Mouse (Mus musculus): ENCODE measurements around the gene Cacna1s. TPM values are rescaled to one million over a fixed set of nuclear protein-coding genes. Genes with fewer than 3 reads are reported as not detected.

Gene Cacna1s
- polyA plus RNA-seq (2017; shearing (Covaris generic)), result 6.3 TPM

GRCm38 (mm10) chr1:136052547-136052946 lies at the start of gene Cacna1s:
Gene Cacna1s, plus strand, starts transcription at chr1:136052750.

GRCm38 (mm10) chr1:136006292-136006748 lies 46.2 kb upstream of the Cacna1s start, which contains the start of gene Igfn1:
Gene Igfn1, minus strand, starts transcription at chr1:136006342.

DNA sequence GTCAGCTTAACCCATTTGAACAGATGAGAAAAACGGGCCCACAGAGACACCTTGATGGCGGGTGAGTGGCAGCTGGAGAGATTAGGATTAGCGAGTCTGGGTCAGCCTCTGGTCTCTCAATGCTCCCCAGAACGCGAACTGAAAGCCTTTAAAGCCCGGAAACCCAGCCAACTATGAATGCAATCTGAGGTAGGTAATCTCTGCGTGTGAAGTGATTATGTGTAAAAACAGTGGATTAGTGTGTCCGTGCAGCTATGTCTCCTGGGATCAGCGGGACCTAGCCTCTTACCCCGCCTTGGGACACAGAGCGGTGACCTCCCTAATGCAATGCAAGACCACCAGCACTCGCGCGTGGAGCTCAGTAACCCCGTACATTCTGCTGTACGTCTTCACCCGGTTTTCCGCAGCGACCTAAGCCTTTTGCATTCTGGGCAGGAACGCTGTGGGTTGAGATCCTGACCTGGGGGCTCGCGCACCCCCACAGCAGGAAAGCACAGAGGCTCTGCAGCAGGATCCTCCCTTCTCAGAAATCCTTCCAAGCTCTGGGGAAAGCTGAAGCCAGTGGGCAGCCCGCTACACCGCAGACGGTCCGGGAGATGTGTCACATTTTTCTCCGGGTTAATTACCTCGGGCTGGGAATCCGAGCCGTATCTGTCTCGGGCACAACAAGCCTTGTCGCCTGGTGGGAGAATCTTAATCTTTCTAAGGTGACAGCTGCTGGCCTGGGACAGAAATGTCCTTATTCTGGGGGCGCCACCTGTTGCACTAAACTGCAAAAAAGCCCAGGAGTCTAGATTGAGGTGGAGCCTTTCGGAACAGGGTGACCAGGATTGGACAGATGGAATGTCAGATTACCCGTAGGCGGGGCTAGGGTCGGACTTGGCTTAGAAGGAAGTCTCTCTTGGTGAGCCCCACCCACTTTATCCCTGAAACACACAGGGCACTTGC lies 45.1 kb upstream of the Cacna1s start, which contains the start of gene Tmem9:
Gene Tmem9, plus strand, starts transcription at position 940 of the 948 bp plus-strand sequence.

GRCm38 (mm10) chr1:136050312-136051012 lies 2.1 kb upstream of the Cacna1s start, which contains the start of gene Ascl5:
Gene Ascl5, plus strand, starts transcription at chr1:136050804.

DNA sequence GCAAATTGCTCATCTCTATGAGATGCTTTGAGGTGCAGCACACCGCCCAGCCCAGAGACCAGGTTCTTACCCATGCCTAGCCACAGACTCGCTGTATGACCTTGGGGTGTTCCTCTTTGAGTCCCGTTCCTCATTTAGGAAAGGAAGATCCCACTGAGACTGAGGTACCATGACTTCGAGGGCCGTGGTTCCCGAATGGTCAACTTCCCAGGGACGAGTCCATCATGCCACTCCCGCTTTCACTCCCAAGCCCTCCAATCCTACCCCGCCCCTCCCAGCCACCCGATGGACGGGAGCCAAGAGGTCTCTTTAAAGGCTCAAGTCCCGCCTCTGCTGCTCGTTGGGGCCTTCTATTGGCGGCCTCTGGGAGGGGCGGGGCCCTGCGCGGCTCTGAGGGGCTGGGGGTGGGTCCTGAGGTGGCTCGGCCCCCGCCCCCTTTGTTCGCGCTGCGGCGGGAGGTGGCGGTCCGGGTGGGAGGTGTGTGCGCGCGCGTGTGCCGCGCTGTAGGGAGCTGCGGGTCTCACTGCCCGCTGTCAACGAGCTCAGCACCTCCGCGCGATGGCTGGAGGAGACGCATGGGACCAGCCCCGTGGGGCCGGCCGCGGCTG lies 78.5 kb downstream of the Cacna1s start, which contains the start of gene Kif21b:
Gene Kif21b, plus strand, starts transcription at position 439 of the 608 bp plus-strand sequence.

Other genes with a start within 250 kb of the Cacna1s start
- gene Lad1, start 234.2 kb upstream of the Cacna1s start, polyA plus RNA-seq (2017; shearing (Covaris generic)), result 11.0 TPM
- 0.18 TPM for gene Tnnt2, start 216.4 kb upstream of the Cacna1s start, polyA plus RNA-seq (2017; shearing (Covaris generic))
- gene Pkp1, start 133.5 kb upstream of the Cacna1s start, polyA plus RNA-seq (2017; shearing (Covaris generic)), result not detected
- not detected for gene Igfn1, start 46.4 kb upstream of the Cacna1s start, polyA plus RNA-seq (2017; shearing (Covaris generic))
- 41.1 TPM for gene Tmem9, start 44.6 kb upstream of the Cacna1s start, polyA plus RNA-seq (2017; shearing (Covaris generic))
- gene Ascl5, start 1.9 kb upstream of the Cacna1s start, polyA plus RNA-seq (2017; shearing (Covaris generic)), result not detected
- gene Kif21b, start 78.6 kb downstream of the Cacna1s start, polyA plus RNA-seq (2017; shearing (Covaris generic)), result 38.0 TPM
- gene Mroh3, start 160.1 kb downstream of the Cacna1s start, polyA plus RNA-seq (2017; shearing (Covaris generic)), result not detected
- not detected for gene Inava, start 181.5 kb downstream of the Cacna1s start, polyA plus RNA-seq (2017; shearing (Covaris generic))
- gene Gpr25, start 208.1 kb downstream of the Cacna1s start, polyA plus RNA-seq (2017; shearing (Covaris generic)), result not detected